Mouse (Mus musculus) heart, embryonic 14.5 days (tissue): ENCODE measurements around the gene Sprr1b. TPM values are rescaled to one million over a fixed set of nuclear protein-coding genes. Genes with fewer than 3 reads are reported as not detected.

Source experiments
- ATAC-seq: fragments of 200-750 bp; cut with Nextera tagmentation; 2 replicates; pipeline ENCODE4 v1.8.0; 2017; ENCODE audit warnings: low read depth, moderate TSS enrichment; ENCODE audit not compliant: insufficient number of reproducible peaks, insufficient read depth, low FRiP score
- H3K27ac ChIP-seq, 2 experiments: fragments of 200-500 bp in 1 of 2; fragments of 300-500 bp in 1 of 2; sonication (generic) in 1 of 2; replicated peaks in 1 of 2; 2 replicates each; pipeline ENCODE4 v1.5.1; 2012 to 2014; ENCODE audit warnings: low read depth in 2 of 2, low read length in 2 of 2, control low read depth in 1 of 2, mild to moderate bottlenecking in 1 of 2, mixed read lengths in 1 of 2; ENCODE audit not compliant: control insufficient read depth in 1 of 2, insufficient read depth in 1 of 2
- H3K27me3 ChIP-seq: fragments of 300-500 bp; sonication (generic); 2 replicates; pipeline ENCODE4 v1.6.1; 2014; ENCODE audit warnings: mild to moderate bottlenecking, low read length, control low read depth; ENCODE audit not compliant: control insufficient read depth, insufficient read depth
- H3K36me3 ChIP-seq: fragments of 300-500 bp; sonication (generic); 2 replicates; pipeline ENCODE4 v1.6.1; 2014; ENCODE audit warnings: mild to moderate bottlenecking, control low read depth, low read length, mixed read lengths; ENCODE audit not compliant: control insufficient read depth, insufficient read depth
- H3K4me1 ChIP-seq, 2 experiments: fragments of 200-500 bp in 1 of 2; fragments of 300-500 bp in 1 of 2; sonication (generic) in 1 of 2; 2 replicates each; pipeline ENCODE4 v1.6.1; 2012 to 2014; ENCODE audit warnings: low read length in 2 of 2, control low read depth in 1 of 2, mixed read lengths in 1 of 2; ENCODE audit not compliant: control insufficient read depth in 2 of 2, insufficient read depth in 2 of 2
- H3K4me2 ChIP-seq: fragments of 300-500 bp; sonication (generic); 2 replicates; pipeline ENCODE4 v1.6.1; 2014; ENCODE audit warnings: mild to moderate bottlenecking, low read length
- H3K4me3 ChIP-seq, 2 experiments: fragments of 200-500 bp in 1 of 2; fragments of 300-500 bp in 1 of 2; sonication (generic) in 1 of 2; 2 replicates each; pipeline ENCODE4 v1.5.1; 2012 to 2014; ENCODE audit warnings: low read length in 2 of 2, mild to moderate bottlenecking in 2 of 2, control low read depth in 1 of 2, low read depth in 1 of 2, moderate library complexity in 1 of 2; ENCODE audit not compliant: control insufficient read depth in 1 of 2, insufficient read depth in 1 of 2
- H3K9ac ChIP-seq: fragments of 300-500 bp; sonication (generic); 2 replicates; pipeline ENCODE4 v1.6.1; 2014; ENCODE audit warnings: mild to moderate bottlenecking, low read length
- H3K9me3 ChIP-seq: fragments of 300-500 bp; sonication (generic); 2 replicates; pipeline ENCODE4 v1.6.1; 2016; ENCODE audit warnings: low read length, control low read depth; ENCODE audit not compliant: control insufficient read depth
- WGBS: fragments of 180-500 bp; shearing (Covaris S2); extraction: QIAGEN DNeasy Blood & Tissue Kit; methylation state at CpG from one replicate; pipeline ENCODE4 v1.1.7; 2014; 5-methylcytosine and 5-hydroxymethylcytosine counted together
- polyA plus RNA-seq: library from polyadenylated mRNA; unstranded; fragments of >200 nt; fragmentation: Nextera tagmentation; extraction: Ambion mirVana; gene quantifications from 2 replicates; pipeline ENCODE4 v1.2.1, GENCODE M21; 2014

Gene Sprr1b
- polyA plus RNA-seq, 1 experiment from 2014 or later = not detected

DNA sequence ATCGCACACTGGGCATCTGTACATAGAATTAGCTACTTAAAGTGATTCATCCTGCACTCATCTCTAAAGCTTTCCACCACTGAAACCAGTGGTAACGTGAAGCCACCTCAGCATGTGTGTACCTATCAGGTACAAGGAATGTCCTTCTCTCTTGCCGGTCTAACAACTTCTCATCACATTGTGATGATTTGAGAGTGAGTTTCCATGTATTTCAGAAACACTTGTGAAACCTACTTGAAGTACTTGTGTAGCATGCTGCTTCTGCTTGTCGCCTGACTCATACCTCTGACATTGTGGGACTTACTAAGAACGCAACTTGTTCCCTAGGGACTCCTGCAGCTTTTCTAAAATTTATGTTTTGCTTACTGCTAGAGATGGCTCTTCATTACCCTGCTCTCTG lies 16.6 kb upstream of the Sprr1b start:
- Histone ChIP-seq H3K9ac (no peak overlapping the region), H3K9me3 (no peaks in the 10 kb centered on the region), H3K27me3 (no peaks in the 10 kb centered on the region), H3K27ac (no peak overlapping the region), H3K4me3 (no peak overlapping the region), H3K4me2 (no peak overlapping the region), H3K36me3 (no peaks in the 10 kb centered on the region), H3K4me1 (no peaks in the 10 kb centered on the region)
- no peak for ATAC-seq
- 44% methylated on average over 5 of the region's 5 CpGs for WGBS

GRCm38 (mm10) chr3:92440177-92440576 lies 1.6 kb upstream of the Sprr1b start:
- Histone ChIP-seq H3K9me3 (no peaks in the 10 kb centered on the region), H3K9ac (no peak overlapping the region), H3K4me2 (no peak overlapping the region), H3K27me3 (no peaks in the 10 kb centered on the region), H3K4me1 (no peaks in the 10 kb centered on the region), H3K4me3 (no peak overlapping the region), H3K36me3 (no peaks in the 10 kb centered on the region), H3K27ac (no peak overlapping the region)
- no peak for ATAC-seq
- WGBS = 80% methylated on average over 3 of the region's 3 CpGs

DNA sequence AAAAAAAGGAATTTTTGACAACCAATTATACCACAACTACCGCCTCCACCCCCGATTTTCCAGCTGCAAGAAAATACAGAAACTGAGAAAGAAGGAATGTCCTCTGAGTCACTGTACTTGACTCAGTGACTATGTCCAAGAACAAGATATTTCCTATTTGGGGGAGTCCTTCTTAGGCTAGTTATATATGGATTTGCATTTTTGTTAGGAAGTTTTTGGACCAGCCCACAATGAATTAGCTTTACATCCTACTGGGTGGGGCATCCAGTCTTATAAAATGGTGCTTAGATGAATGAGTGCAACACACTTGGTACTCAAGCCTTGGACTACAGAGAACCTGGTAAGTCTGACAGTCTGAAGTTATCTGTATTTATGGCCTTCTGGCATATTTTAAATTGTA lies 6.3 kb downstream of the Sprr1b start, which contains the start of gene Sprr2k:
TSS of gene Sprr2k (plus strand) at position 301 of the 400 bp plus-strand sequence.
- no peaks in the 10 kb centered on the region for H3K9me3 ChIP-seq
- 85% methylated on average over 2 of the region's 2 CpGs for WGBS
- no peaks in the 10 kb centered on the region for H3K36me3 ChIP-seq
- H3K4me2 ChIP-seq = no peak within 1 kb of the TSS
- no peak within 1 kb of the TSS for H3K9ac ChIP-seq
- no peak within 1 kb of the TSS for H3K27ac ChIP-seq
- H3K27me3 ChIP-seq = no peaks in the 10 kb centered on the region
- H3K4me3 ChIP-seq = no peak within 1 kb of the TSS
- no peaks in the 10 kb centered on the region for H3K4me1 ChIP-seq
- no peak for ATAC-seq

DNA sequence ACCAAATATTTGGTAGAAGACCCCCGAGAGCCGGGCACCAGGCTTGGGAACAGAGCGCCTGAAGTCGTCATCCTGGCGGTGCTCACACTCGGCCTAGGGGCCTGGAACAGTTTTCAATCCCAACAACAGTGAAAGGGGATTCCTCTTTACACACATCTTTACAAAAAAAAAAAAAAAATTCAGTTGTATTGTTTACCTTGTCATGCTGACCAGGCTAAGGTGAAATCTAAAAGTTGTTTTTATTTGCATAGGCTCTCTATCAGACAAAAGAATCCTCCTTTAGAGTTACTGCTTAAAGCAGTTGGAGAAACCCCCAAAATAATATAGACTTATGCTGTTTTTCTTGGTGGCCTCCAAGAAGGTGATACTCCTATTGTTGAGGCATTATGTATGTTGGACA lies 9.3 kb downstream of the Sprr1b start, which contains the start of gene Gm9774:
TSS of gene Gm9774 (minus strand) at position 101 of the 400 bp plus-strand sequence.
- H3K27me3 ChIP-seq = no peaks in the 10 kb centered on the region
- no peaks in the 10 kb centered on the region for H3K4me1 ChIP-seq
- ATAC-seq = no peak
- H3K36me3 ChIP-seq = no peaks in the 10 kb centered on the region
- H3K9ac ChIP-seq = no peak within 1 kb of the TSS
- no peak within 1 kb of the TSS for H3K4me3 ChIP-seq
- no peak within 1 kb of the TSS for H3K4me2 ChIP-seq
- H3K9me3 ChIP-seq = no peaks in the 10 kb centered on the region
- 87% methylated on average over 6 of the region's 6 CpGs for WGBS
- no peak within 1 kb of the TSS for H3K27ac ChIP-seq

DNA sequence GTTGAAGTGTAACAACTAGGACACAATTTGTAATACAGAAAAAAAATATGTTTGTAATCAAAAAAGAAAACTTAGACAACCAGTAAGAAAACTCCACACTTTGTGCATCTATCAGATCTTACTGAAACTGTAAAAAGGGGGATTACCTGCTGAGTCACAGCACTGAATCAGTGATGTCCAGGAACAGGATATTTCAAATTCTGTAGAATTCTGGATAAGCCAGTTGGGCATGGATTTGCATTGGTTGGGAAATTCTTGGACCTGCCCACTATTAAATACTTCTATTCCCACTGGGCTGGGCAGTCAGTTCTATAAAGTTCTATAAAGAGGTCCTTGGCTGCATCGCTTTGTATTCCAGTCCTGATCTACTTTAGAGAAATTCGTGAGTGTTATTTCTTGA lies 20.8 kb downstream of the Sprr1b start, which contains the start of gene Sprr2j-ps:
TSS of gene Sprr2j-ps (plus strand) at position 301 of the 400 bp plus-strand sequence.
- H3K9me3 ChIP-seq = no peaks in the 10 kb centered on the region
- no peak for ATAC-seq
- H3K9ac ChIP-seq = no peak within 1 kb of the TSS
- no peak within 1 kb of the TSS for H3K4me2 ChIP-seq
- H3K36me3 ChIP-seq = no peaks in the 10 kb centered on the region
- no peaks in the 10 kb centered on the region for H3K27me3 ChIP-seq
- WGBS = 86% methylated on average over 2 of the region's 2 CpGs
- no peak within 1 kb of the TSS for H3K4me3 ChIP-seq
- H3K27ac ChIP-seq = no peak within 1 kb of the TSS
- H3K4me1 ChIP-seq = no peaks in the 10 kb centered on the region

DNA sequence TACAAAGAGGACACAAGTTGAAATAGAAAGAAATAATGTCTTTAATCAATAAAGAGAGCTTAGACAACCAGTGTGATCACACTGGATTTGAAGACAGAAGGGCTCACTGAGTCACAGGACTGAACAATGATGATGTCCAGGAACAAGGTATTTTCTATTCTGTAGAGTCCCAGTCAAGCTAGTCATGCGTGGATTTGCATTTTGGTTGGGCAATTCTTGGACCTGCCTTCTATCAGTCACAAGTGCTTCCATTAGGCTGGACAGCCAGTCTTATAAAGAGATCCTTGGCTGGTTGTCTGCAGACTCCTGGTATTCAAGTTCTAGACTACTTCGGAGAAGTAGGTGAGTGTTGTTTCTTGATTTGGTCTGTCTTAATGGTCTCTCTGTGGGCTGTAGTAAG lies 30.9 kb downstream of the Sprr1b start, which contains the start of gene Sprr2i:
TSS of gene Sprr2i (plus strand) at position 301 of the 400 bp plus-strand sequence.
- no peaks in the 10 kb centered on the region for H3K27me3 ChIP-seq
- WGBS = 83% methylated on average over 2 of the region's 2 CpGs
- no peak within 1 kb of the TSS for H3K27ac ChIP-seq
- H3K4me2 ChIP-seq = no peak within 1 kb of the TSS
- no peaks in the 10 kb centered on the region for H3K36me3 ChIP-seq
- no peak within 1 kb of the TSS for H3K4me3 ChIP-seq
- no peak within 1 kb of the TSS for H3K9ac ChIP-seq
- no peaks in the 10 kb centered on the region for H3K4me1 ChIP-seq
- ATAC-seq = no peak
- H3K9me3 ChIP-seq = no peaks in the 10 kb centered on the region

DNA sequence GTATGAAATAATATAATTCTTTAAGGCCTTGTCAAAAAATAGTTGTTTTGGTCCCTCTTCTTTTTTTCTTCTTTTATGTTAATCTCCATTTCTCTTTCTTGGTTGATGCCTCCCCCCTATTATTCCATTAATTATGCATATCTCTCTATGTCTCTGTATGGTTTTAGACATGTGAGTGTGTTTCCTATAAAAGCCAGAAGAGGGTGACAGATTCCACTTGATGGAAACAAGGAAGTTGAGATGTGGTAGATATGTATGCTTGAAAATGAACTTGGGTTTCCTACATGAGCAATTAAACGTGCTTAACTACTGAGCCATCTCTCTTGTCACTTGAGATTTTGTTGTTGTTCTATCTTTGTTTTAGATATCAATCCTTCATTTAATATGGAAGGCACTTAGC lies 44.3 kb downstream of the Sprr1b start:
- 43% methylated on average over 1 of the region's 1 CpGs for WGBS
- H3K36me3 ChIP-seq = no peaks in the 10 kb centered on the region
- H3K9ac ChIP-seq = no peak overlapping the region
- H3K4me2 ChIP-seq = no peak overlapping the region
- H3K27me3 ChIP-seq = no peaks in the 10 kb centered on the region
- no peak overlapping the region for H3K27ac ChIP-seq
- H3K9me3 ChIP-seq = no peaks in the 10 kb centered on the region
- no peaks in the 10 kb centered on the region for H3K4me1 ChIP-seq
- H3K4me3 ChIP-seq = no peak overlapping the region
- no peak for ATAC-seq
